Mouse (Mus musculus) embryonic facial prominence, embryonic 12.5 days (tissue): Measurements from ENCODE around the gene Saysd1. TPM values are rescaled to one million over a fixed set of nuclear protein-coding genes. Genes with fewer than 3 reads are reported as not detected.

Experiments
- ATAC-seq: fragments of 200-750 bp; cut with Nextera tagmentation; 2 replicates; pipeline ENCODE4 v1.8.0; 2017; ENCODE audit not compliant: insufficient number of reproducible peaks, insufficient read depth, low FRiP score, low TSS enrichment
- H3K27ac ChIP-seq: fragments of 300-500 bp; sonication (generic); 2 replicates; pipeline ENCODE4 v1.5.1; 2016; ENCODE audit warnings: mild to moderate bottlenecking
- H3K27me3 ChIP-seq: fragments of 300-500 bp; sonication (generic); 2 replicates; pipeline ENCODE4 v1.6.1; 2016; ENCODE audit warnings: mild to moderate bottlenecking, moderate library complexity
- H3K36me3 ChIP-seq: fragments of 300-500 bp; sonication (generic); 2 replicates; pipeline ENCODE4 v1.6.1; 2016; ENCODE audit warnings: mild to moderate bottlenecking
- H3K4me1 ChIP-seq: fragments of 300-500 bp; sonication (generic); 2 replicates; pipeline ENCODE4 v1.6.1; 2016
- H3K4me2 ChIP-seq: fragments of 300-500 bp; sonication (generic); replicated peaks from 2 replicates; pipeline ENCODE4 v1.6.1; 2016; ENCODE audit warnings: mild to moderate bottlenecking, moderate library complexity
- H3K4me3 ChIP-seq: fragments of 300-500 bp; sonication (generic); 2 replicates; pipeline ENCODE4 v1.5.1; 2016; ENCODE audit warnings: mild to moderate bottlenecking
- H3K9ac ChIP-seq: fragments of 300-500 bp; sonication (generic); 2 replicates; pipeline ENCODE4 v1.6.1; 2016; ENCODE audit warnings: mild to moderate bottlenecking, moderate library complexity
- H3K9me3 ChIP-seq: fragments of 300-500 bp; sonication (generic); 2 replicates; pipeline ENCODE4 v1.6.1; 2016; ENCODE audit warnings: mild to moderate bottlenecking, moderate library complexity
- WGBS: fragments of 180-500 bp; shearing (Covaris S2); methylation state at CpG from one replicate; pipeline ENCODE4 v1.1.7; 2016; 5-methylcytosine and 5-hydroxymethylcytosine counted together
- polyA plus RNA-seq: library from polyadenylated mRNA; unstranded; fragments of >200 nt; fragmentation: Nextera tagmentation; extraction: Ambion mirVana; gene quantifications from 2 replicates; pipeline ENCODE4 v1.2.1, GENCODE M21; 2016

The Saysd1 gene
- polyA plus RNA-seq = 11.0 and 11.5 TPM in 2 replicates

DNA sequence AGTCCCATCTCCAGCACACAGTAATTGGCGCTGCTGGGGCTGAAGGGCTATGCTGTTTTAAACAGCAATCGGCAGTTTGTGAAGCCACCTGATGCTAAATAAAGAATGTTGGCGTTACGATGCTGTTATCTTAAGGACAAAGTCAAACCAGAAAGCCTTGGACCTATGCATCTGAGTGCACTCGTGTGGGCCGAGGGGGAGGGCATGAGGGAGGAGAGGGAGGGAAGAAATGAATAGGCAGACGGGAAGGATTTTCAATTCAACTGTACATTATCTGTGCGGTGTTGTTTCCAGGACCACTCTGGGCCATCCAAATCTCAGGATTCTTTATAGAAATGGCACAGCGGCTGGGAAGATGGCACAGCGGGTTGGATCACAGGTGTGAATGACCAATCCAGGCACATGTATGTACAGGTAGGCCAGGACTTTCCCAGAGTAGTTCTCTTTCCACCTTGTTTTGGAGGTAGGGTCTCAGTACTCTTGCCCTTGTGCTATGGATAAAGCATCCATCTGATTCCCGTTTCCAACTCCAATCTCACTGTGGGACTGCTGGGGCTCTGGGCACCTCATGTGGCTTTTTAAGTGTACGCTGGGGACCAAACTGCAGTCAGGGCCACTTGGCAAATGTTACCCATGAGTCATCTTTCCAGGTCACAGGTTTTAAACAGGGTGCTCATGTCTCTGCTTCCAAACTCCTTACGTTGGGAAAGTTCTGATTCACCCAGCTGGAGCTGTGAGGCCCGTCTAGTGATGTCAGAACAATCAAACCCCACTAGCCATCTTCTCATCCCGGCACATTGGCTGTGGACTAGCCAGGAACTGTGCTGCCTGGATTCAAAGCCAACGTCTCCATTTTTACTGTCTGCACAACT lies at the start of gene Saysd1:
Gene Saysd1, minus strand, starts transcription at position 51 of the 872 bp plus-strand sequence.
- no peaks in the 10 kb centered on the region for H3K27me3 ChIP-seq
- 80% methylated on average over 16 of the region's 16 CpGs for WGBS
- H3K4me2 ChIP-seq = no peak within 1 kb of the TSS
- ATAC-seq = no peak
- H3K27ac ChIP-seq = no peak within 1 kb of the TSS
- H3K9ac ChIP-seq = no peak within 1 kb of the TSS
- H3K4me3 ChIP-seq = no peak within 1 kb of the TSS
- no peaks in the 10 kb centered on the region for H3K9me3 ChIP-seq
- peaks cover 15% of the 10 kb centered on the region for H3K36me3 ChIP-seq
- H3K4me1 ChIP-seq = no peaks in the 10 kb centered on the region

DNA sequence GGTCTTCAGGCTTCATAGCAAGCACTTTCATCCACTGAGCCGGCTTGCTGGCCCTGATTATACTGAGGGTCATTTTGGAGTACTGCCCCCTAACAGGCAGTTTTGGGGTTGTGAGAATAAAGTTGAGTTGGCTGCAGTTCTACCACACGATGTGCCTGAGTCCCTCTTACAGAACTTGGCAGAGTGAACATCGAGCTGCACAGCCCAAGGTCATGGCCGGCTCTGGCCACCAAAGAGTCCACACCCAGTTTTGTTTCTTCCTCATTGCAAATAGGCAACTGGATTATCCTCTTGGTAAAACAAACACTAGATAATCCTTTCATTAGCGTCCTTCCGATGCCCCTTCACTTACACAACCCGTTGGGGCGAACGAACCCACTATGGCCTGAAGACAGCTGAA lies 47.1 kb upstream of the Saysd1 start:
- H3K27me3 ChIP-seq = no peaks in the 10 kb centered on the region
- H3K4me1 ChIP-seq = peaks cover 5% of the 10 kb centered on the region; the same call in 1 of the 2 replicates
- no peak overlapping the region for H3K9ac ChIP-seq
- no peak overlapping the region for H3K4me2 ChIP-seq
- H3K27ac ChIP-seq = no peak overlapping the region
- no peak overlapping the region for H3K4me3 ChIP-seq
- no peaks in the 10 kb centered on the region for H3K36me3 ChIP-seq
- no peaks in the 10 kb centered on the region for H3K9me3 ChIP-seq
- 81% methylated on average over 9 of the region's 9 CpGs for WGBS
- ATAC-seq = no peak

DNA sequence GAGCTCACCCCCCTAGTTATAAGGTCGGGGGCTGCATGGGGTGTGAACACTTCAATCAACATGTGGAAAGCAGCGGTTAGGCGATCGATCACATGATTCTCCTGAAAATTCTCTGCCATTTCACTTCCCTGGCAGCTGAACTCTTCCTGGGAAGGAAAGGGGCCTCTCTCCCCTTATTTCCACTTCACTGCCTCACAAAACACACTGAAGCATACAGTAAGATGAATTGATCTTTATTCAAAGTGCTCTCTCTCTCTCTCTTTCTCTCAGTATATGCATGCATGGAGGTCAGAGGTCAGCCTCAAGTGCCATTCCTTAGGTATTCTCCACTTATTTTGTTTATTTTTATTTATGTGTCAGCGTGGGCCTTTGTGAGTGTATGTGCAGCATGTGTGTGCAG lies 45.4 kb upstream of the Saysd1 start:
- Histone ChIP-seq H3K9ac (no peak overlapping the region), H3K36me3 (no peaks in the 10 kb centered on the region), H3K27ac (no peak overlapping the region), H3K4me2 (no peak overlapping the region), H3K4me3 (no peak overlapping the region), H3K9me3 (no peaks in the 10 kb centered on the region), H3K27me3 (no peaks in the 10 kb centered on the region), H3K4me1 (peaks cover 21% of the 10 kb centered on the region)
- WGBS = 60% methylated on average over 5 of the region's 5 CpGs
- no peak for ATAC-seq

DNA sequence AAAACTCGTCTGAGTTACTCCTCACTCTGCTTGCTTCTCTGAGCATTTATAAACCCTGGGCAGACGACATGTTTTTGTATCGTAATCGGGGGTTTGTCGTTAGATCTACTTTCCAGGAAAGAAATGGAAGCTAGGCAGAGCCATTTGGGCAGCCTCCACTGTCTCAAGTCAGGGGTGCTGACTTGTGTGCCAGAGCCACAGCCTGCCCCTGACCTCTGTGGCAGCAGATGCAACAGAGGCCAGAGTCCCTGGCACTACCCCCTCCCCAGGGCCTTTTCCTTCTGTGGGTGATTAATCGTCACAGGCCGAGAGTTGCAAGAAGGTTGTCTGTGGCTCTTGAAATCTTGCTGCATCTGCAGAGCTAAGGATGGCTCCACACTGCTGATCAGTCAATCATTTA lies 44.3 kb upstream of the Saysd1 start:
- ATAC-seq = no peak
- H3K27ac ChIP-seq = no peak overlapping the region
- 68% methylated on average over 7 of the region's 7 CpGs for WGBS

GRCm38 (mm10) chr14:20181466-20181921 lies 43.2 kb upstream of the Saysd1 start, which contains the start of gene Kcnk5:
Gene Kcnk5, minus strand, starts transcription at chr14:20181809.
- Histone ChIP-seq H3K9me3 (no peaks in the 10 kb centered on the region), H3K27ac (no peak within 1 kb of the TSS), H3K27me3 (no peaks in the 10 kb centered on the region), H3K4me2 (peak within 1 kb of the TSS; percentile 89), H3K4me3 (peak within 1 kb of the TSS; percentile 44), H3K4me1 (peaks cover 32% of the 10 kb centered on the region), H3K9ac (peak within 1 kb of the TSS; percentile 41), H3K36me3 (no peaks in the 10 kb centered on the region)
- WGBS = under 1% methylated on average over 36 of the region's 36 CpGs
- ATAC-seq = peak; percentile 89

More for the DNA sequence above, 44.3 kb upstream of the Saysd1 start:
- H3K27me3 ChIP-seq = no peaks in the 10 kb centered on the region
- H3K9ac ChIP-seq = no peak overlapping the region
- H3K9me3 ChIP-seq = no peaks in the 10 kb centered on the region
- no peaks in the 10 kb centered on the region for H3K36me3 ChIP-seq
- H3K4me3 ChIP-seq = no peak overlapping the region
- peaks cover 32% of the 10 kb centered on the region for H3K4me1 ChIP-seq
- no peak overlapping the region for H3K4me2 ChIP-seq

GRCm38 (mm10) chr14:20180751-20181162 lies 42.4 kb upstream of the Saysd1 start:
- no peak overlapping the region for H3K27ac ChIP-seq
- H3K36me3 ChIP-seq = no peaks in the 10 kb centered on the region
- H3K4me3 ChIP-seq = peak overlapping the region; percentile 44
- peaks cover 32% of the 10 kb centered on the region for H3K4me1 ChIP-seq
- H3K9me3 ChIP-seq = no peaks in the 10 kb centered on the region
- peak overlapping the region; percentile 41 for H3K9ac ChIP-seq
- no peak for ATAC-seq
- H3K4me2 ChIP-seq = peak overlapping the region; percentile 89
- no peaks in the 10 kb centered on the region for H3K27me3 ChIP-seq
- WGBS = under 1% methylated on average over 24 of the region's 24 CpGs

DNA sequence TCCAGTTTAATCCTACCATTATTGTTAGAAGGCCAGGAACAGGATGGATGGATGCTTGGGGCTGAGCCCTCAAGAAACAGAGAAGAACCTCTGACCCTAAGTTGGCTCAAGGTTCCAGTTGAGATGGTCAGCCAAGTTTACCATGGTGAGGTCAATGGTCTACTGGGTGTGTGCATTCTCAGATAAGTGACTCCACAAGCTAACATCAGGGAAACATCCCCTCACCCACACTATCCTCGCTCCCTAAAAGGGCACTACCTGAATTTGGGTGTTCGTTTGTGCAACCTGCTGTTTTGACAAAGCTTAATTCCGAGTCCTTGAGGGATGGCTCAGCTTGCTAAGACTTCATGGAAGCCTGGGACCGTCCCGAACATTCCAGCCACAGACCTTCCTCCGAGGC lies 42.0 kb upstream of the Saysd1 start:
- Histone ChIP-seq H3K9ac (peak overlapping the region; percentile 41; the same call in 1 of the 2 replicates), H3K4me3 (peak overlapping the region; percentile 44), H3K4me1 (peaks cover 32% of the 10 kb centered on the region), H3K27ac (no peak overlapping the region), H3K36me3 (no peaks in the 10 kb centered on the region), H3K4me2 (peak overlapping the region; percentile 89), H3K9me3 (no peaks in the 10 kb centered on the region), H3K27me3 (no peaks in the 10 kb centered on the region)
- ATAC-seq = no peak
- WGBS = 6% methylated on average over 6 of the region's 6 CpGs

GRCm38 (mm10) chr14:20179731-20180280 lies 41.5 kb upstream of the Saysd1 start:
- Histone ChIP-seq H3K9me3 (no peaks in the 10 kb centered on the region), H3K27me3 (no peaks in the 10 kb centered on the region), H3K27ac (no peak overlapping the region), H3K4me1 (peaks cover 32% of the 10 kb centered on the region), H3K9ac (no peak overlapping the region), H3K4me3 (peak overlapping the region; percentile 44; the same call in 1 of the 2 replicates), H3K36me3 (no peaks in the 10 kb centered on the region), H3K4me2 (peak overlapping the region; percentile 89)
- WGBS = 59% methylated on average over 5 of the region's 5 CpGs
- ATAC-seq = no peak

DNA sequence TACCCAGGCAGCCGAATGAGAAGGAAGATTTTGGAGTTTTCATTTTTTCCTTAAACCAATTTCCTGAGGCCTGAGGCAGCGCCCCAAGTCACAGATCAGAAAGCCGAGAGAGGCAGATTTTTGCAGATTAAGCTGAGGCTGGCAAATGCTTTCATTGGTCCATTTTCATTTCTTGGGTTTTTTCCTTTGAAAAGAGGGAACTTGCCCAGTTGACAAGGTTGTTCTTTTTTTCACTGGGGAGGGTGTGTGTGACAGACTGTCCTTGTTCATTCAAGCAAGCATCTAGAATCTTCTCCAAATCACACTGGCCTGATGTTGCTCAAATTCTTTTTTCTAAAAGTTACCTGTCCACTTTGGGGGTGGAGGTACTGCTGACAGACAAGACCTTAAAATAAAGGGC lies 40.7 kb upstream of the Saysd1 start:
- no peaks in the 10 kb centered on the region for H3K9me3 ChIP-seq
- H3K4me3 ChIP-seq = no peak overlapping the region
- no peaks in the 10 kb centered on the region for H3K36me3 ChIP-seq
- no peak overlapping the region for H3K9ac ChIP-seq
- 17% methylated on average over 3 of the region's 3 CpGs for WGBS
- peaks cover 32% of the 10 kb centered on the region for H3K4me1 ChIP-seq
- H3K27ac ChIP-seq = no peak overlapping the region
- no peaks in the 10 kb centered on the region for H3K27me3 ChIP-seq
- peak overlapping the region; percentile 89 for H3K4me2 ChIP-seq
- ATAC-seq = no peak

DNA sequence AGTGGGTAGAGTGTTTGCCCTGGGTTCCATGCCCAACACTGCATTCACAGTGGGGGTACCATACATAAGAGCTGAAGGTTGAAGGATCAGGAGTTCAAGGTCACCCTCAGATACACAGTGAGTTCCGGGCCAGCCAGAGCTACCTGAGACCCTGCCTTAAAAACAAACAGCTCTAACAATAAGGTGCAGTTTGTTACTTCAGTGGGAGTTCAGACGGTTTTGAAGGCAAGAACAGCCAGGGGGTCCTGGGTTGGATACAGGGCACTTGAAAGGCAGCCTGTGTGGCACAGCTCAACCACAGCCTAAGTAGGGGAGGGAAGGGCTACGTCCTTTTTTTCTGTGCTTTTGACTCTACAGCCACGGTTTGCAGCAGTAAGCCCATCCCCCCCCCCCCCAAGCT lies 40.3 kb upstream of the Saysd1 start:
- Histone ChIP-seq H3K36me3 (no peaks in the 10 kb centered on the region), H3K27me3 (no peaks in the 10 kb centered on the region), H3K9me3 (no peaks in the 10 kb centered on the region), H3K27ac (no peak overlapping the region), H3K4me1 (peaks cover 32% of the 10 kb centered on the region), H3K9ac (no peak overlapping the region), H3K4me2 (peak overlapping the region; percentile 20), H3K4me3 (no peak overlapping the region)
- no peak for ATAC-seq
- WGBS = 14% methylated on average over 4 of the region's 4 CpGs

- Histone ChIP-seq H3K36me3 (no peaks in the 10 kb centered on the region), H3K9me3 (no peaks in the 10 kb centered on the region), H3K4me3 (no peak overlapping the region), H3K4me1 (peaks cover 35% of the 10 kb centered on the region), H3K27me3 (no peaks in the 10 kb centered on the region), H3K4me2 (no peak overlapping the region), H3K27ac (peak overlapping the region; percentile 31; the same call in 1 of the 2 replicates), H3K9ac (no peak overlapping the region)
- WGBS = 65% methylated on average over 9 of the region's 9 CpGs
- ATAC-seq = no peak
Measured at GRCm38 (mm10) chr14:20177494-20178123, 39.3 kb upstream of the Saysd1 start.
